Mouse (Mus musculus): ENCODE measurements around the gene Ankrd13a.
"Not testable (repeated sequence)": the region's sequence is repeated elsewhere in the genome, so short reads cannot be mapped to it uniquely, and the experiment has no call there.

Gene Ankrd13a

DNA sequence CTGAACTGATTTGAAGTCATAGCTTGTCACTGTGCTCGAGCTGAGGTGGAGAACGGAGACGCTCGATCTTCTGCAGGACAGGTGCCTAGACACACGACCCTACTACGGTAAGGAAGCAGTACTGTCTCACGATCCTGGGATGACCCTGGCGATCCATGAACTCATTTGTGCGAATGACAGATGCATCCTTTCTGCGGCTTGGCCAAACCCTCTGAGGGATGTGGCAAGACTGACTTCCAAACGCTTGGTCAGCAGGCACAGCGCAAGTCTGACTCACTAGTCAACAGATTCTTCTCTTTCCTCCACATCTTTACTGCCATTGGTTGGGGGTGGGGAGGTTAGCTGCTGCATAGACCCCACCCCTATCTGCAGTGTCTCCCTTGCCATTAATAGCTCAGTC, 53.0 kb downstream of the Ankrd13a start:
- DNase-seq (ENCODE audit: low read depth, low spot score): no peak

DNA sequence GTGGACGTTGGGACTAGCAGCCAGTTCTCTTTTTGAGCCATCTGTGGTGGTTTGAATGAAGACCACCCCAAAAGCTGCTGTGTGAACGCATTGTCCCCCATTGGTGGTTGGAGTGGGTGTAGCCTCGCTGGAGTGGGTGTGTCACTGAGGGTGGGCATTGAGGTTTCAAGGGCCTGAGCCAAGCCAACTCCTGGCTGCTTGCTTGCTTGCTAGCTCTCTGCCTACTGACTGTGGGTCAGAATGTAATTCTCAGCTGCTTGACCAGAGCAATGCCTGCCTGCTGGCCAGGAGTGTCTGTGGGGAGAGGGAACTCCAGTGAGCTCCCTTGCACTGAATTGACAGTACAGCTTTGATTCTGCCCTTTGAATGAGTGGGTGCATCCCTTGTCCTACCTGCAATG, 55.3 kb downstream of the Ankrd13a start:
- no peak for DNase-seq (ENCODE audit: low read depth, low spot score)

DNA sequence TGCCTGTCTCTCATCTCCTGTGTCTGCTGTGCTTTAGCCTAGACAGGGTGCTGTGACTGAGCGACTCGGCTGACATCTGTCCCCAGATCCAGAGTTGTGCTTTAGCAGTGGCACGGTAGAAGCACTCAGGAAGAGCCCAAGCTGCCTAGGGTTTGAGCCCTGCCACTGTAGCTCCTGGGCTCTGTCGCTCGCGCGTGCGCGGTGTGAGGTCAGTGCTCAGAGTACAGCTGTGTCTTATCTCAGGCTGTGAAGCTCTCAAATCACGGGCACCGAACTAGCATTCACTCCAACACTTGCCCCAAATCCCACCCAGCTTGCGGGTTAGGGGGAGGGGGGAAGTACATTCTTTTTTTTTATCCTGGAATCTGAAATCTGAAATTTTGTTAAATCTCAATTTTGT, 62.4 kb downstream of the Ankrd13a start:
- no peak for DNase-seq (ENCODE audit: low read depth, low spot score)

DNA sequence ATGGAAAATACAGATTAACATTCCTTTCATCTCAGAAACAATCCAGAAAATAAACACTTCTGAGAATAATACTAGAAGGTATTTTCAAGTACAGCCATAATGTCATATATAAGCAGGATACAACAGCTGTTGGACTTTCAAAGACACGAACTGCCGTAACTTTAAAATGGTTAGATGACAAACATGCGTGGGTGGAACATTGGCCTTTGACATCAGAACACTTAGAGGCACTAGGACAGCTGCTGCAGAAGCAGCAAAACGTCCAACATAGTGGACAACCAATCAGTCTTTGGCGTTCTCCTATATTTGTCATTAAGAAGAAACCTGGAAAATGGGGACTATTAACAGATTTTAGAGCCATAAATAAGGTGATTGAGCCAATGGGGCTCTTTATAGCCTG, 66.0 kb downstream of the Ankrd13a start:
- not testable (repeated sequence) for DNase-seq (ENCODE audit: low read depth, low spot score)

DNA sequence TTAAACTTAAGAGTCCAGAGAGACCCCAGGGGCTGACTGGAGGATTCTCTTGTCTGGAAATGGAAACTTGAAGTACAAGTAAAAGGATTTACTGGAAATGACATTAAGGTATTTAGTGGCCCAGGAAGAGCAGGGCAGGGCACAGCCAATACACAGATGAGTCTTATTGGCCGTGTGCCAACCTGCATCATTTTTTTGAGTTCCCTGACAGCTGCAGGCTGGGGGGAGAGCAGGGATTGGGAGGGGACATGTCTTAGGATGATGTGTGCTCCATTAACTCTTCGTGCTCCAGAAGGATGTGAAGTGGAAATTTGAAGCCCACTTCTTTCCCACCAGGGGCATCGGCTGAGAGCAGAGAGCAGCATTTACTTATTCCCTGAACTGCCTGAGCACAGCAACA, 67.7 kb downstream of the Ankrd13a start:
- DNase-seq (ENCODE audit: low read depth, low spot score): not testable (repeated sequence)

DNA sequence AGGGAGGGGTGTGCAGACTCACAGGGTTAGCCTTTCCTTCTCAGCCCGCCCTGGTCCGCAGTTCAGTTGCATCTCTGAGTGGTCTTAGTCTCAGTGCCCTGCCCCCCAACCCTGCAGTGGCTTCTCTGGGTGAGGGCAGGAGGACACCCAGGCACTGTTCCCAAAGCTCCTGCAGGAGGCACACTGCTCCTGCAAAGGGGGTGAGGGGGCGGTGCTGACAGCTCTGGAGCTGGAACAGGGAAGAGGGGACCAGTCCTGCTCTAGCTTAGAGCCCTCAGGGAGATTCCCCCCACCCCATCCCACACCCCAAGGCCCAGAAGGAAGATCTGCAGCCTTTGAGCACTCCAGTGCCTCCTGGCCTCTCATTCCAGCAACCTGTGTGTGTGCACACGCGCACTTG, 68.2 kb downstream of the Ankrd13a start:
- DNase-seq (ENCODE audit: low read depth, low spot score): no peak

DNA sequence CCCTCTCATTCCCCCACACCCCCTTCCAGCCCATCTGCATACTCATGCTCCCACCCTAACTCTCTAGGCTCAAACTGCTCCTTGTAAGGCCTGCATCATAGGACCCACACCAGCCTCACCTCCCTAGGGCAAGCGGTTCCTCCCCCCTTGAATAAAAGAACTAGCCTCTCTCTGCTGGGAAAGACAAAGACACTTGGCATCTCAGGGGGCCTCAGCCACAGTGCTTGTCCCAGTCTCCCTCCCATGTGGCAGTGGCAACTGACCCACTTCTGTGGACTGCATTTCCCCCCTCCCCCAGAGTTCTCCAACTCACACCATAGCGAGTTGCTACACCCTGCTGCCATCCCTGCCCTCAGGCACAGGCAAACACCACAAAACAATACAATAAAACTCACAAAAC, 69.9 kb downstream of the Ankrd13a start:
- not testable (repeated sequence) for DNase-seq (ENCODE audit: low read depth, low spot score)

DNA sequence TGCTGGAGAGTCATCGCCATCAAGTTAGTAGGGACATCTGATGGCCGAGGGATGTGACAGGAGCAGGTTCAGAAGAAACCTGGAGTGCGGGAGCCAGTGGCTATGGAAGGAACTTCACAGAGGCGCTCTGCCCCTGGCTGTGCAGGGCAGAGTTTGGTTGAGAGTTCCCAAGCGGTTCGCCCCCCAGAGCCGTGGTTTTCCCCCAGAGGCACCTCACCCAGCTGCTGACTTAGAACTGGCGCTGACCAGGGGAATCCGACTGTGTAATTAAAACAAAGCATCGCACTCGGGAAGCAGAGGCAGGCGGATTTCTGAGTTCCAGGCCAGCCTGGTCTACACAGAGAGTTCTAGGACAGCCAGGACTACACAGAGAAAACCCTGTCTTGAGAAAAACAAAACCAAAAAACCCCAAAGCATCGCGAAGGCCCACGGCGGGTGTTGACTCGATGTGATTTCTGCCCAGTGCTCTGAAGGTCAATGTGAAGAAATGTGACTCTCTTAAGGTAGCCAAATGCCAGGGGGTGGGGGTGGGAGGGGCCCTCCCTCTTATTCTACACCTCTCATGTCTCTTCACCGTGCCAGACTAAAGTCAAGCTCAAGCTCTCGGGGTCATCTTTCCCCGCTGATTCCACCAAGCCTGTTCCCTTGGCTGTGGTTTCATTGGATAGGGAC, 77.2 kb downstream of the Ankrd13a start:
- no peak for DNase-seq (ENCODE audit: low read depth, low spot score)

DNA sequence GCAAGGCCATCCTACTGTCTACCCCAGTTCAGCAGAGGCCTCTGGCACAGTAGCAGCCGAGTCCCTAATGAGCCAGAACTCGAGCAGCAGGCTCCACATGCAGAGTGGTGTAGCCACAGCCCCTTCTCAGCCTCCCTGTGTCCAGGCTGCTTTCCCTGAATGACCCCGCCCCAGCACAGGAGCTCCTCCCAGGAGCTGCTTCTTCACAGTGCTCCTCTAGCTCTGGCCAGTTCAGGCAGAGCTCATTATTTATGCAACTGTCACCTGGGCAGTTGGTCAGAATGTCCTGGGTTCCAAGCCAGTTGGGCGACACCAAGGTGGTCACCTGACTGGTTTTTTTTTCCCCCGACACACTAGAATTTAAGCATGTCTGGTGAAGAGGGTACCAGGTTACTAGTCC, 78.9 kb downstream of the Ankrd13a start, which contains the start of gene 4930519G04Rik:
4930519G04Rik (plus strand) TSS at position 301 of the 400 bp plus-strand sequence.
- not testable (repeated sequence) for DNase-seq (ENCODE audit: low read depth, low spot score)

All from CD4-positive helper T cell, adult 2 months (primary cell).